Comparison of ENCODE assay signal across 10 mouse cellular contexts in the genomic region with DNA sequence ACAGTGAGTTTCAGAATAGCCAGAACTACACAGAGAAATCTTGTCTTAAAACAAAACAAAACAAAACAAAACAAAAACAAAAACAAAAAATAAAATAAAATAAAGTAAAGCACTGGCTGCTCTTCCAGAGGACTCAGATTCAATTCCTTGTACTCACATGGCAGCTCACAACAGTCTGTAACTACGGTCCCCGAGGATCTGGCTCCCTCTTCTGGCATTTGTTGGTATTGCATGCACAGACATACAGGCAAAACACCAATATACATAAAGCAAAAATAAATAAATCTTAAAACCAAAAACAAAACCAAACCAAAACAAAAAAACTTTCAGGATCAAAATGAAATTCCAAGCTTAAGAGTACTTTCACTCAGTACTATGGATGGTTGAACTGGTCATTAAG. TPM values are rescaled to one million over a fixed set of nuclear protein-coding genes. Genes with fewer than 3 reads are reported as not detected.
DNase-seq lines count a peak whose midpoint lies in the region; ATAC-seq and TF ChIP-seq lines count a peak whose summit lies in the region.
"Had no signal": no experiment of that assay in that cellular context is flagged by ENCODE, and none has a peak within 500 bp of the region (broad histone marks: within the 10 kb centered on the region; RNA-seq: fewer than 3 reads in every experiment).

No protein-coding gene starts in this region.

- H3K4me1 ChIP-seq in heart, embryonic 10.5 days: no peaks in the 10 kb centered on the region
- no peaks in the 10 kb centered on the region for H3K4me1 ChIP-seq in kidney, postnatal 0 days (replicated peaks; ENCODE audit: insufficient read depth, low read length)
- H3K4me1 ChIP-seq: embryonic facial prominence, embryonic 15.5 days; limb, embryonic 13.5 days had no signal

- ATAC-seq in kidney, postnatal 0 days (replicated peaks; ENCODE audit: low FRiP score, low read depth): no peak

- no peak overlapping the region for H3K4me3 ChIP-seq in heart, embryonic 10.5 days
- no peak overlapping the region for H3K4me3 ChIP-seq in kidney, postnatal 0 days (replicated peaks; ENCODE audit: low read depth, low read length)
- H3K4me3 ChIP-seq: embryonic facial prominence, embryonic 15.5 days; limb, embryonic 13.5 days had no signal

- H3K4me2 ChIP-seq in kidney, postnatal 0 days (ENCODE audit: low read length): no peak overlapping the region
- H3K4me2 ChIP-seq: embryonic facial prominence, embryonic 15.5 days; limb, embryonic 13.5 days had no signal

- no peaks in the 10 kb centered on the region for H3K9me3 ChIP-seq in heart, embryonic 10.5 days
- no peaks in the 10 kb centered on the region for H3K9me3 ChIP-seq in kidney, postnatal 0 days (replicated peaks; ENCODE audit: low read length)
- H3K9me3 ChIP-seq: embryonic facial prominence, embryonic 15.5 days; limb, embryonic 13.5 days had no signal

- H3K27ac ChIP-seq in heart, embryonic 10.5 days: no peak overlapping the region
- no peak overlapping the region for H3K27ac ChIP-seq in kidney, postnatal 0 days
- H3K27ac ChIP-seq: embryonic facial prominence, embryonic 15.5 days; limb, embryonic 13.5 days had no signal

- no peaks in the 10 kb centered on the region for H3K27me3 ChIP-seq in heart, embryonic 10.5 days (ENCODE audit: insufficient read depth, poor library complexity, severe bottlenecking)
- H3K27me3 ChIP-seq in kidney, postnatal 0 days (ENCODE audit: insufficient read depth, low read length): no peaks in the 10 kb centered on the region
- H3K27me3 ChIP-seq: embryonic facial prominence, embryonic 15.5 days; limb, embryonic 13.5 days had no signal

- DNase-seq in heart, adult 8-10 months (ENCODE audit: low spot score): peak; percentile 3
- no peak for DNase-seq in heart, embryonic 10.5 days (ENCODE audit: low spot score)
- peak; percentile 19 for DNase-seq in urinary bladder, postnatal 14 days (ENCODE audit: low spot score)
- DNase-seq in urinary bladder, postnatal 10 days (ENCODE audit: low spot score): no peak
- peak; percentile 34 for DNase-seq in c-Kit-positive CD71-positive TER-119-positive erythroid progenitor cells, embryonic 14.5 days (ENCODE audit: low spot score)
- peak; percentile 6 for DNase-seq in kidney, postnatal 0 days (ENCODE audit: low spot score)
- DNase-seq in mesoderm, embryonic 11.5 days (ENCODE audit: low read depth, low spot score): peak; percentile 14
- no peak for DNase-seq in T-cell, adult 2 months (ENCODE audit: low spot score)

- TF ChIP-seq CTCF in kidney, postnatal 0 days (IDR thresholded peaks at IDR 0.05; ENCODE audit: low read depth): peak; percentile 64

- H3K36me3 ChIP-seq in heart, embryonic 10.5 days: no peaks in the 10 kb centered on the region
- H3K36me3 ChIP-seq in kidney, postnatal 0 days (ENCODE audit: insufficient read depth, low read length): no peaks in the 10 kb centered on the region
- H3K36me3 ChIP-seq: embryonic facial prominence, embryonic 15.5 days; limb, embryonic 13.5 days had no signal

- H3K9ac ChIP-seq in kidney, postnatal 0 days (ENCODE audit: low read depth, low read length): no peak overlapping the region
- H3K9ac ChIP-seq: embryonic facial prominence, embryonic 15.5 days; limb, embryonic 13.5 days had no signal

- WGBS in heart, embryonic 10.5 days: 22% methylated on average over 2 of the region's 2 CpGs
- 19% methylated on average over 2 of the region's 2 CpGs for WGBS in kidney, postnatal 0 days

RNA-seq across cellular contexts. Expression of a gene that starts 36.0 kb away (rescaled TPM):
- total RNA-seq in heart, adult 8-10 months (2022): 10 to 100 TPM; 20.8 to 29.0 (median 25.3) TPM
- polyA plus RNA-seq in heart, embryonic 10.5 days (2016; fragmentation: Nextera tagmentation; extraction: Ambion mirVana): 277 and 279 TPM in 2 replicates
- polyA plus RNA-seq in kidney, postnatal 0 days (2015; fragmentation: Nextera tagmentation; extraction: Ambion mirVana): 281 and 291 TPM in 2 replicates

Comparison
In these comparisons a context has a peak if more than half of its experiments do, and no peak if none do; other contexts are left out.
1. DNase-seq: peak in heart, adult 8-10 months (single experiment), urinary bladder, postnatal 14 days (single experiment), c-Kit-positive CD71-positive TER-119-positive erythroid progenitor cells, embryonic 14.5 days (single experiment), kidney, postnatal 0 days (single experiment) and mesoderm, embryonic 11.5 days (single experiment); none in heart, embryonic 10.5 days (single experiment), urinary bladder, postnatal 10 days (single experiment) and T-cell, adult 2 months (single experiment).